ENCODE assay signal across 26 mouse cellular contexts in the genomic region with DNA sequence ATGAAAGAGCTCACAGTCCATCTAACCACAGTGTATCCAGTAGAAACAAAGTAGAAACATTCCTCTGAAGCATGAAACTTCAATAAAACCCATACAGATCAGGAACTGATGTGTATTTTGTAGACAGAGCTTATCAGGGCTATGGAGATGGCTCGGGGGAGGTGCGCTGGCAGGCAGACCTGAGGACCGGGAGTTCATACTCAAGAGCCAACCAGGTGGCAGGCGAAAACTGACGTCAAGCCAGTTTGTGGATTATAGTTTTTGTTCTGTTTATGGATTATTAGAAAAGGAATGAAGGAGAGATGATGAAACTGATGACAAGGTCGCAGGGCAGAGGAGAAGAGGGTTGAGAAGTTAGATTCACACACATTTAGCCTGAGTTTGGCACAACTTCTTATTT. TPM values are rescaled to one million over a fixed set of nuclear protein-coding genes. Genes with fewer than 3 reads are reported as not detected.
A peak's percentile ranks its signal among the peaks of the same experiment; 100 is the strongest.
DNase-seq lines count a peak whose midpoint lies in the region; ATAC-seq and TF ChIP-seq lines count a peak whose summit lies in the region.
"Had no signal": no experiment of that assay in that cellular context is flagged by ENCODE, and none has a peak within 500 bp of the region (broad histone marks: within the 10 kb centered on the region; RNA-seq: fewer than 3 reads in every experiment).

No protein-coding gene starts in this region.

- no peak overlapping the region for H3K27ac ChIP-seq in forebrain, embryonic 11.5 days (ENCODE audit: low read depth, low read length)
- no peak overlapping the region for H3K27ac ChIP-seq in forebrain, embryonic 10.5 days
- no peak overlapping the region for H3K27ac ChIP-seq in heart, adult 2 months

- no peak overlapping the region for H3K4me3 ChIP-seq in forebrain, embryonic 11.5 days (ENCODE audit: low read depth, low read length)
- no peak overlapping the region for H3K4me3 ChIP-seq in forebrain, embryonic 10.5 days
- no peak overlapping the region for H3K4me3 ChIP-seq in heart, adult 2 months

- H3K4me1 ChIP-seq in forebrain, embryonic 11.5 days (replicated peaks; ENCODE audit: control insufficient read depth, insufficient read depth, low read length) = no peaks in the 10 kb centered on the region
- H3K4me1 ChIP-seq in forebrain, embryonic 10.5 days = no peaks in the 10 kb centered on the region
- no peaks in the 10 kb centered on the region; the same call in 1 of the 2 replicates for H3K4me1 ChIP-seq in heart, adult 2 months (ENCODE audit: control insufficient read depth, insufficient read depth, low read length)

- WGBS in forebrain, embryonic 11.5 days = 91% methylated on average over 6 of the region's 6 CpGs
- WGBS in forebrain, embryonic 10.5 days = 92% methylated on average over 6 of the region's 6 CpGs
- 84% methylated on average over 6 of the region's 6 CpGs for WGBS in heart, adult 2 months

- H3K9ac ChIP-seq in forebrain, embryonic 11.5 days (ENCODE audit: low read length) = no peak overlapping the region
- H3K9ac ChIP-seq in heart, adult 2 months (ENCODE audit: low read depth, low read length) = no peak overlapping the region

- TF ChIP-seq CTCF in heart, adult 2 months (IDR thresholded peaks at IDR 0.05) = no peak

- TF ChIP-seq POLR2A in heart, adult 2 months (IDR thresholded peaks at IDR 0.05; ENCODE audit: insufficient read depth, low read depth, low read length) = no peak

- H3K9me3 ChIP-seq in forebrain, embryonic 11.5 days (ENCODE audit: control insufficient read depth, low read length) = no peaks in the 10 kb centered on the region
- no peaks in the 10 kb centered on the region for H3K9me3 ChIP-seq in forebrain, embryonic 10.5 days

- H3K36me3 ChIP-seq in forebrain, embryonic 11.5 days (ENCODE audit: control insufficient read depth, insufficient read depth, low read length) = no peaks in the 10 kb centered on the region
- no peaks in the 10 kb centered on the region for H3K36me3 ChIP-seq in forebrain, embryonic 10.5 days (replicated peaks)
- no peaks in the 10 kb centered on the region for H3K36me3 ChIP-seq in heart, adult 2 months (ENCODE audit: control insufficient read depth, insufficient read depth, low read length)

- no peak for ATAC-seq in forebrain, embryonic 11.5 days (replicated peaks; ENCODE audit: low FRiP score)
- ATAC-seq: activated CD4-positive, CD25-positive, alpha-beta regulatory T cell, adult 4 months; CD4-positive, CD25-positive, alpha-beta regulatory T cell, adult 4 months; Patski had no signal

- no peaks in the 10 kb centered on the region for H3K79me2 ChIP-seq in heart, adult 2 months (replicated peaks; ENCODE audit: control insufficient read depth, insufficient read depth, low read length)

- peak; percentile 18 for DNase-seq in forebrain, embryonic 11.5 days (ENCODE audit: low spot score)
- no peak for DNase-seq in forebrain, embryonic 10.5 days (ENCODE audit: extremely low spot score, low spot score)
- DNase-seq in heart, adult 11 months = peak; percentile 65
- no peak for DNase-seq in heart, adult 2 months
- peak; percentile 63 for DNase-seq in testis, postnatal 14 days (ENCODE audit: low spot score)
- DNase-seq in testis, postnatal 10 days (ENCODE audit: low spot score) = no peak
- DNase-seq: adrenal gland, adult 2 months; adrenal gland, adult 8-10 months; adrenal gland, postnatal 10 days; adrenal gland, postnatal 14 days; adrenal gland, postnatal 25 days; adrenal gland, postnatal 36 days; B cell, adult 2 months; cerebellum, adult 11 months; cerebellum, adult 11-12 months; cerebellum, adult 18-20 months had no signal

- TF ChIP-seq EP300 in heart, adult 2 months (IDR thresholded peaks at IDR 0.05; ENCODE audit: insufficient read depth, low read depth, low read length) = no peak

- no peaks in the 10 kb centered on the region for H3K27me3 ChIP-seq in forebrain, embryonic 11.5 days (ENCODE audit: control insufficient read depth, insufficient read depth, low read length)
- H3K27me3 ChIP-seq in forebrain, embryonic 10.5 days (ENCODE audit: poor library complexity, severe bottlenecking) = no peaks in the 10 kb centered on the region
- H3K27me3 ChIP-seq in heart, adult 2 months (ENCODE audit: control insufficient read depth, insufficient read depth, low read length) = no peaks in the 10 kb centered on the region
- H3K27me3 ChIP-seq: CH12.LX, Patski had no signal

- H3K4me2 ChIP-seq in forebrain, embryonic 11.5 days (ENCODE audit: low read depth, low read length, severe bottlenecking) = no peak overlapping the region

- intact Hi-C loops in heart, adult 2 months (cut with DNase I) = no loop called here

RNA-seq across cellular contexts. Expression of a gene that starts 14.9 kb away (rescaled TPM):
- polyA plus RNA-seq in forebrain, embryonic 11.5 days (2014; fragmentation: Nextera tagmentation; extraction: Ambion mirVana) = 34.1 and 36.3 TPM in 2 replicates
- polyA plus RNA-seq in forebrain, embryonic 10.5 days (2016; fragmentation: Nextera tagmentation; extraction: Ambion mirVana) = 39.0 and 39.5 TPM in 2 replicates
- 10 to 100 TPM; 20.2 to 21.8 TPM for total RNA-seq in heart, adult 2 months (2021)
- 9.3 and 15.7 TPM in 2 replicates for polyA plus RNA-seq in heart, adult 2 months (2012; rRNA removed)

RNA-seq across cellular contexts. Expression of a gene that starts 25.3 kb away (rescaled TPM):
- 77.0 and 77.8 TPM in 2 replicates for polyA plus RNA-seq in forebrain, embryonic 11.5 days (2014; fragmentation: Nextera tagmentation; extraction: Ambion mirVana)
- 70.5 and 71.1 TPM in 2 replicates for polyA plus RNA-seq in forebrain, embryonic 10.5 days (2016; fragmentation: Nextera tagmentation; extraction: Ambion mirVana)
- total RNA-seq in heart, adult 2 months (2021) = 100 to 1,000 TPM; 140 TPM
- polyA plus RNA-seq in heart, adult 2 months (2012; rRNA removed) = 148 and 177 TPM in 2 replicates

RNA-seq across cellular contexts. Expression of a gene that starts 35.1 kb away (rescaled TPM):
- polyA plus RNA-seq in forebrain, embryonic 11.5 days (2014; fragmentation: Nextera tagmentation; extraction: Ambion mirVana) = 24.5 and 25.8 TPM in 2 replicates
- 30.0 and 31.6 TPM in 2 replicates for polyA plus RNA-seq in forebrain, embryonic 10.5 days (2016; fragmentation: Nextera tagmentation; extraction: Ambion mirVana)
- total RNA-seq in heart, adult 2 months (2021) = 10 to 100 TPM; 21.0 to 24.1 TPM
- polyA plus RNA-seq in heart, adult 2 months (2012; rRNA removed) = 41.8 and 42.8 TPM in 2 replicates

RNA-seq across cellular contexts. Expression of a gene that starts 54.0 kb away (rescaled TPM):
- 42.7 and 45.3 TPM in 2 replicates for polyA plus RNA-seq in forebrain, embryonic 11.5 days (2014; fragmentation: Nextera tagmentation; extraction: Ambion mirVana)
- 40.7 and 41.5 TPM in 2 replicates for polyA plus RNA-seq in forebrain, embryonic 10.5 days (2016; fragmentation: Nextera tagmentation; extraction: Ambion mirVana)
- 1 to 10 TPM; 8.6 to 9.1 TPM for total RNA-seq in heart, adult 2 months (2021)
- 9.1 and 14.9 TPM in 2 replicates for polyA plus RNA-seq in heart, adult 2 months (2012; rRNA removed)

RNA-seq across cellular contexts. Expression of a gene that starts 54.7 kb away (rescaled TPM):
- not detected in 2 replicates for polyA plus RNA-seq in forebrain, embryonic 11.5 days (2014; fragmentation: Nextera tagmentation; extraction: Ambion mirVana)
- not detected in 2 replicates for polyA plus RNA-seq in forebrain, embryonic 10.5 days (2016; fragmentation: Nextera tagmentation; extraction: Ambion mirVana)
- not detected for total RNA-seq in heart, adult 2 months (2021)
- not detected in 2 replicates for polyA plus RNA-seq in heart, adult 2 months (2012; rRNA removed)
- total RNA-seq: adrenal gland, adult 18-20 months; adrenal gland, adult 2 months; adrenal gland, adult 8-10 months; adrenal gland, postnatal 10 days; adrenal gland, postnatal 14 days; adrenal gland, postnatal 25 days; adrenal gland, postnatal 36 days; adrenal gland, postnatal 4 days; CH12.LX; MEL had no signal
- polyA plus RNA-seq: activated CD4-positive, CD25-positive, alpha-beta regulatory T cell, adult 4 months; adrenal gland, adult 2 months; brain, embryonic 14.5 days; C2C12; CD4-positive, CD25-positive, alpha-beta regulatory T cell, adult 4 months; G1E; Patski had no signal

Comparison
In these comparisons a context has a peak if more than half of its experiments do, and no peak if none do; other contexts are left out.
1. DNase-seq: peak in forebrain, embryonic 11.5 days (single experiment), heart, adult 11 months (single experiment) and testis, postnatal 14 days (single experiment); none in forebrain, embryonic 10.5 days (single experiment), heart, adult 2 months (0 of 2) and testis, postnatal 10 days (single experiment).